Mouse (Mus musculus): Measurements from ENCODE around the gene Rbm19.

GRCm38 (mm10) chr5:120162689-120163088, 46.4 kb downstream of the Rbm19 start:
- no peak for TF ChIP-seq CTCF (IDR thresholded peaks at IDR 0.05; ENCODE audit: control insufficient read depth, insufficient read depth, low read length)
- TF ChIP-seq POLR2A (IDR thresholded peaks at IDR 0.05; ENCODE audit: borderline replicate concordance, control insufficient read depth, low read depth, low read length), result no peak

All from bone marrow, adult 2 months (tissue).